Mouse (Mus musculus): Measurements from ENCODE around the gene Gm5431.

GRCm38 (mm10) chr11:48871817-48872541 is 30.0 kb downstream of the Gm5431 start:
- TF ChIP-seq CTCF (IDR thresholded peaks at IDR 0.05; ENCODE audit: low read depth, low read length) (no peak), POLR2A (IDR thresholded peaks at IDR 0.05; ENCODE audit: borderline replicate concordance, low read depth, low read length) (no peak)

All from bone marrow macrophage, adult 2 months (primary cell).